Mouse (Mus musculus): ENCODE data around the gene Plekhh2. TPM values are rescaled to one million over a fixed set of nuclear protein-coding genes. Genes with fewer than 3 reads are reported as not detected.
"Not testable (repeated sequence)": the region's sequence is repeated elsewhere in the genome, so short reads cannot be mapped to it uniquely, and the experiment has no call there.

Gene Plekhh2
- total RNA-seq, 1 experiment from 2014 or later, result not detected

DNA sequence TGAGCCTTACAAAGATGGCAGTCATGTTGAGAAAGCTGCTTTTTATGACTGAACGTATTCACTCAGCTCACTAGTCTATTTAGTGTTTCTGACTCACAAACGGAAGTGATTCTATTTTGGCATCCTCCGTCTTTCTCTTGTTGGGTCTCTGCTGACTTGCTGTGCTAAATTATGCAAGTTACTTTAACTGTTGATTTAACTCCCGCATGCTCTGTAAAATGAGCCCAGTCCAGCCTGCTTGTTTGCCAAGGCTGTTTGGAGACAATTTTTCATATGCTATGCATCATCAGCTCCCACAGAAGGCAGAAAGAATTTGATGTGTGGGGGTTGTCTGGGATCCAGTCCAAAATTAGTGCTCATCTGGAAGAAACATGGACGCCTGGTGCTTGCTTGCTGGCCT lies 1.3 kb upstream of the Plekhh2 start:
- no peak for ATAC-seq (ENCODE audit: extremely low read depth, insufficient number of reproducible peaks, low FRiP score, poor library complexity, severe bottlenecking)

- ATAC-seq (ENCODE audit: extremely low read depth, insufficient number of reproducible peaks, low FRiP score, poor library complexity, severe bottlenecking), result no peak
These were observed 595 bp upstream of the Plekhh2 start for GRCm38 (mm10) chr17:84510961-84511639.

GRCm38 (mm10) chr17:84512516-84513085 lies 906 bp downstream of the Plekhh2 start:
- no peak for ATAC-seq (ENCODE audit: extremely low read depth, insufficient number of reproducible peaks, low FRiP score, poor library complexity, severe bottlenecking)

GRCm38 (mm10) chr17:84515901-84516300 lies 4.2 kb downstream of the Plekhh2 start:
- ATAC-seq (ENCODE audit: extremely low read depth, insufficient number of reproducible peaks, low FRiP score, poor library complexity, severe bottlenecking), result no peak

DNA sequence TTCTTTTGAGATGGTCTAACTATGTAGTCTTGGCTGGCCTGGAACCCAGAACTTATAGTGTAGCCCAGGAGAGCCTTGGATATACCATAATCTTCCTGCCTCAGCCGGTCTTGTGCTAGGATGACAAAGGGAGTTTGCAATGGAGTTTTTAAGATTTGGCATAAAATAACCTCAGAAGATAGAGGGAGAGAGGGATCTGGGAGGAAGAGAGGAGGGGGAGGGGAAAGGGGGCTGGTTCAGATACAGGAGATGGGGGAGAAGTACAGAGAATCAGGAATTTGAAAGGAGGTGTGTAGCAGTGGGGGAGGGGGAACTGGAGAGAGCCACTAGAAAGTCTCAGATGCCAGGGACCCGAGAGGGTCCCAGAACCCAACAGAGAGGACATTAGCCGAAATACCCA lies 7.7 kb downstream of the Plekhh2 start:
- ATAC-seq (ENCODE audit: extremely low read depth, insufficient number of reproducible peaks, low FRiP score, poor library complexity, severe bottlenecking), result no peak

- ATAC-seq (ENCODE audit: extremely low read depth, insufficient number of reproducible peaks, low FRiP score, poor library complexity, severe bottlenecking), result no peak
These were observed 8.4 kb downstream of the Plekhh2 start for GRCm38 (mm10) chr17:84520057-84520456.

DNA sequence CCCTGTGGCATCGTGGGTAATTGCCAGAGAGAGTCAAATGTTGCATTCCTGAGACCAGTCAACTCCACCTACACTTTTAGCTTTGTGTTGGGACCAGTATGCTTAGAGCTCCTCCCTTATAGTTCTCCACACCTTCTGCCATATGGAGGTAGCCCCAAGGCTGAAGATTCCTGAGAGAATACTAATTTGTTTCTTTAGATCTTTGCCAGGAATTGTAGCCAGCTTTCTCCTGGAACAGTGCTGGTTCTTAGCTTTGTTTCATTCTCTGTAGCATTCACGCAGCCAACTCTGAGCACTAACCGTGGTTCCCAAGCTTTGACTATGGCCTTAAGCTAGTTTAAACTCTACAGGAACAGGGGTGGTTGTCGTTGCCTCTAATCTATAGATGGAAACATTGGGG lies 17.7 kb downstream of the Plekhh2 start:
- no peak for ATAC-seq (ENCODE audit: extremely low read depth, insufficient number of reproducible peaks, low FRiP score, poor library complexity, severe bottlenecking)

DNA sequence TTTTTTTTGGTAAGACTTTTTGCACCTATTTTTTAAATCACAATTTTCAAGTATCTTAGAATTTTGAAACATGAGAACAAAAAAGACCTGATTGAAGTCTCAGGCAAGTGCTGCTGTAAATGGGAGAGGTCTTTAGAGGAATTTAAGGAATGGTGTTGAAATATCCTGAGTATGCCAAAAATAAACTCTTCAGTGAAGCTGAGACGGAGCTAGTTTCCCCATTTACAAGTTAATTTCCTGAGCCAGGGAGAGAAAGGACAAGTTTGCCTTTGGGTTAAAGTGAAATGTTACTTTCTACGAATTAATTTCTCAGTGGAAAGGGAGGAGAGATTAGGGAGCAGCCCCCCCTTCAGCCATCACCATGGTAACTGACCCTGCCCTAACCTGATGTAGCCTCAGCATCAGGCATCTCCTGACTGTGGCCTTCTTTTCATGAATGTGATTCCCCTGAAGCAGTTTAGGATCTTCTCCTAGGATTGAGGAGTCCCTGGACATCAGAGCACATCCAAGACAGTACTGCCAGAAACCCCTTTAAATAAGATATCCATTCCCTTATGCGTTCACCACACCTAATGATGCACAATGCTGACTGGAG lies 18.6 kb downstream of the Plekhh2 start:
- ATAC-seq (ENCODE audit: extremely low read depth, insufficient number of reproducible peaks, low FRiP score, poor library complexity, severe bottlenecking), result no peak

DNA sequence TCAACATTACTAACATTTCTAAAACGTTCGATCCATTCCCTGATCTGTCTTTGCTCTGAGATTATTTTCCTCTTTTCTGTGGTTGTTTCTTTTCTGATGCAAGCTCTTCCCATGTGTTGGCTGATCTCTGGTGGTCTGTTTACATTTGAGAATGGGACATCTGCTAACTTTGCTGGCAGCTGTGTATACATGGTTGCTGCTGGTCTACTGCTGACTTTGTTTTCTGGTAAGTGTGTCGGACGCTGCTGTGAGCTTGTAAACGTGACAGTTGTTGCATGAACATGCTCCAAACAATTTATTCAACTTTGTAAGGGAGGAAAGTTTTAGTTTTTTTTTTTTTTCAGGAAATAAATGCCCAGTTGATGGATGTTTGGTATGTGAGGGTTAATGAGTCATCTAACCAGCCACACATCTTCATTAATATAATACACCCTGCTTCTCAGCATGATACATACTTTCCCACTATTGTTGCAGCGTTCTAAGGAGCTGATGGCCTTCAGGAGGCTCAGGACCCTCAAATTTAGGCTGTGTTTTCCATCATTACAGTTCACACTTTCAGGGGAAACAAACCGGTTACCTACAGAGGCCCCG lies 21.3 kb downstream of the Plekhh2 start:
- no peak for ATAC-seq (ENCODE audit: extremely low read depth, insufficient number of reproducible peaks, low FRiP score, poor library complexity, severe bottlenecking)

DNA sequence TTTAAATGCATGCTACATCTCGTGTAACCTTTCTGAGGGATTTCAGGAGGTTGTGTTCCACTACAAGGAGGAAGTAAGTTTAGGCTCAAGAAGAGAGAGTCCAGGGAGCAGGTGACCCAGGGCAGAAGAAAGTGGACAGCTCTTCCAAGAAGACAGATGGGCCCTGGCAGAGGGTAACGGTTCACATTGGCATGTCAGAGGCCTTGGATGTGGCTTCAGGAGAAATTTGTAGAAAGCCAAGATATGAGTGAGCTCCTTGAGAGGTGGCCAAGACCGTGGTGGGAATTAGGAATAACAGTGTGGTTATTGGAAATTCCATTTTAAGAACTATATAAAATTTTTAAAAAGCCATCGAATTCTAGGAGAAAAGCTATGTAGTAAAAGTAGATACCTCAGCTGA lies 22.1 kb downstream of the Plekhh2 start:
- no peak for ATAC-seq (ENCODE audit: extremely low read depth, insufficient number of reproducible peaks, low FRiP score, poor library complexity, severe bottlenecking)

DNA sequence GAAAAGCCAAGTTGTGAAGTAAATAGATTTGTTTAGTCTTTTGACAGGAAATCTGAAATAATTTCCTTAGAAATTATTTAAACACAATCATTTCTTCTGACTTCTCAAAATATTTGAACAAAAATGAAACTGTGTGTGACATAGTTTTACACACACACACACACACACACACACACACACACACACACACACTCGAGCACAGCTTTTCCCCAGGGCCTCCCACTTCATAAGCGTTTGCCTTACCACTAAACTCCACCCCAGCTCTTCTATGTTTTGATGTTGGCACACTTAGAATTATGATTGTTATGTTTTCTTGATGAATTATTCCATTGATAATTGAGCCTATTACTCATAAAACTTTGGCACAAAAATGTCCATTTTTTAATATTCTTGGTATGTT lies 22.9 kb downstream of the Plekhh2 start:
- no peak for ATAC-seq (ENCODE audit: extremely low read depth, insufficient number of reproducible peaks, low FRiP score, poor library complexity, severe bottlenecking)

- no peak for ATAC-seq (ENCODE audit: extremely low read depth, insufficient number of reproducible peaks, low FRiP score, poor library complexity, severe bottlenecking)
These were observed 23.5 kb downstream of the Plekhh2 start for GRCm38 (mm10) chr17:84535226-84535625.

DNA sequence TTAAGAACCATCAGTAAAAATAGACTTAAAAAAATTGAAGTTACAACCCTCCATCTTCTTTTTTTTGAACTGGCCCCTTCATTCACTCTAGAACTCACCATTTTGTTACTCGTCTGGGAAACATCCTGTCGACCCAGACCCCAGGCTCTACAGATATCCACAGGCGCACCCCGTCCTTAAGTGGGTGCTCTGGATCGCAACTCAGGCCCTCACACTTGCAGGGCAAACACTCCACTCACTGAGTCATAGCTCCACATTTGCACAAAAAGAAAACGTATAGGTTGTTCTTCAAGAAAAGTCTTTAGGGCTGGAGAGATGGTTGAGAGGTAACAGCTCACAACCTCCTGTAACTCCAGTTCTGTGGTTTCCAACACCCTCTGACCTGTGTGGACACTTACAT lies 25.6 kb downstream of the Plekhh2 start:
- ATAC-seq (ENCODE audit: extremely low read depth, insufficient number of reproducible peaks, low FRiP score, poor library complexity, severe bottlenecking), result no peak

DNA sequence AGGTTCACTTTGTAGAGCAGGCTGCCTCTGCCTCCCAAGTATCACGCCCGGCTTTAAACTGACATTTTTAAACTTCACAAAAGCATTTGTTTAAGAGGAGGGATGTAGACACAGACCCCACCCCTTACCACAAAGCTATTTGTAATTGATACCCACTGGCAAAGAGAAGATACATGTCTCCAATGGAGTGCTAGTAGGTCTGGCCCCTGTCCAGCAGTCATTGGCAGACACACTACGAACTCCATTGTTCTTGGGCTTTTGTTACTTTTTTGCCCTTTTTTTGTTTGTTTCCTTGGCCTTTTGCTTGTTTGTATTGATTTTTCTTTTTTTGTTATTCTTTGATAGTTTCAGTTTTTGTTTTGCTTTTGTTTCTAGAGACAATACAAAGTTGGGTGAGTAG lies 26.3 kb downstream of the Plekhh2 start:
- no peak for ATAC-seq (ENCODE audit: extremely low read depth, insufficient number of reproducible peaks, low FRiP score, poor library complexity, severe bottlenecking)

DNA sequence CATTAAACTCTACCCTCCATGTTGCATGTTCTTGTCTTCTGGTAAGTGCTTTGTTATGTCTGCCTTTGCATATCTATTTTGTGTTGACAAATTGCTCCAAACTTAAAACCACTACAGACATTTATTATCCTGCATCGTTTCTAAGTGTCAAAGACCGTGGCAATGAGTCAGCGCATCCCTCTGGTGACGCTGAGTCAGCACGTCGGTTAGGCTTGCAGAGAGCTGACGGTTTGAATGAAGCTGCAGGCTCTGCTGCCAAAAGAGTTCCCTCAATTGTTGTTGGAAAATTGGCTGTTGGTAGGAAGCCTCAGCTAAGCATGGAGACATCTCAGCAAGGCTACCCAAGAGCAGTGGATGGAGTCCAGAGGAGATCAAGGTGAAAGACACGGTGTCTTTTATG lies 28.9 kb downstream of the Plekhh2 start:
- no peak for ATAC-seq (ENCODE audit: extremely low read depth, insufficient number of reproducible peaks, low FRiP score, poor library complexity, severe bottlenecking)

DNA sequence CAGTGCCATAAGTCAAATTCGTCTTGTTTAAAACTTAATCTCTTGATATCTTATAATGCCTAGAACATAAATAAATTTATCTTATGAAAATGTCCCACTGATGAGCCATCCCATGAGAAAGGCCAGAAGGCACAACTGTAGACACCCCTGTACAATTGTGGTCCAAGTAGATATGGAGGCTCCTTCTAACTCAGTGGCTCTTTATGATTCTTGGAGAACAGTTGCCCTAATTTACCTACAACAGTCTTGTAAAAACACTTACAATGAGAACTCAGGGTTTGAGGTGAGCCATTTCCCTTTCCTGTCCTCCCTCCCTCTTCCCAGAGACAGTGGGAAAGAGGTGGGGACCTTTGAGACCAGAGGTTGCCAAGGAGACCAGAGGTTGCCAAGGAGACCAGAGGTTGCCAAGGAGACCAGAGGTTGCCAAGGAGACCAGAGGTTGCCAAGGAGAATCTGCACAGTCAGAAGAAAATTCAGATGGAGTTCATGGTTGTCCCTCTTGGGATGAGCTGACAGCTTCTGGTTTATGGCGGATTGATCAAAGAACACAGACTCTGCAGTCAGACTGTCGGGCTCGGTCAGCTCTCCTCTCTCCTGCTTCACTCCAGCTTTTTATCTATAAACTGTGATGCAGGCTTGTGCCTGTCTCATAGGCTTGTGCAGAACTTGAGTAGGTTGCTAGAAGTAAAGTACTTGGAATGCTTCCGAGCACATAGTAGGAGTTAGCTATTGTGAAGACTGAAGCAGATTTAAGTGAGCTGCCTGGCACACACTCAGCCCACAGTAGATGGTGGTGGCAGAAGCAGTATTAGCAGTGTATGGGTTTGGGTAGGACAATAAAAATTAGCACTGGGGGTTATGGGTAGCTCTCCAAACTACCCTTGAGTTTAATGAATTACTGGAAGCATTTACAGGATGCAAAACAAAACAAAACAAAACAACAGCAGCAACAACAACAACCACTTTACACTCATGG lies 39.5 kb downstream of the Plekhh2 start:
- no peak for ATAC-seq (ENCODE audit: extremely low read depth, insufficient number of reproducible peaks, low FRiP score, poor library complexity, severe bottlenecking)

DNA sequence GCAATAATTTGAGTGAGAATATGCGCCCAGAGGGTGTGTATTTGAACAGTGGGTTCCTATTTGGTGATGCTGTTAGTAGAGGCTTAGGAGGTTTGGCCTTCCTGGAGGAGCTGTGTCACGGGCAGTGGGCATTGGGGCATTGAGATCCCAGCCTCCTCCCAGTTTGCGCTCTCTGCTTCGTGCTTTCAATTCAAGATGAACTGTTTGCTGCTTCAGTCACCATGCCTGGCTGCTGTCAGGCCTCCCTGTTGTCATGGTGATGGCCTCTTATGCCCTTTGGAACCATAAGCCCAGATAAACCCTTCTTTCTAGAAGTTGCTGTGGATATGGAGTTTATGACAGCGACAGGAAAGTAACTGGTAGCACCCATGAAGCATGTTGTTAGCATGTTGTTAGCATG lies 40.5 kb downstream of the Plekhh2 start:
- ATAC-seq (ENCODE audit: extremely low read depth, insufficient number of reproducible peaks, low FRiP score, poor library complexity, severe bottlenecking), result no peak

DNA sequence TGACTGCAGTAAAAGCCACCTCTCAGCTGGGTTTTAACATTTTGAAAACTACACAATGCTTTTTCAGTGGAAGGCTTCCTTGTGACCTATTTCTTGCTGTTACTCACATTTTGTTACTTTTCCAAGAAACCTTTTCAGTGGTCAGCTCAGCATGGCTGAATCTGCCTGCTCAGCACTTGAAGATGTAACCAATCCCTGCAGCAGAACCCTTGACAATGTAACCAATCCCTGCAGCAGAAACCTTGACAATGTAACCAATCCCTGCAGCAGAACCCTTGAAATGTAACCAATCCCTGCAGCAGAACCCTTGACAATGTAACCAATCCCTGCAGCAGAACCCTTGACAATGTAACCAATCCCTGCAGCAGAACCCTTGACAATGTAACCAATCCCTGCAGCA lies 52.6 kb downstream of the Plekhh2 start:
- not testable (repeated sequence) for ATAC-seq (ENCODE audit: extremely low read depth, insufficient number of reproducible peaks, low FRiP score, poor library complexity, severe bottlenecking)

- no peak for ATAC-seq (ENCODE audit: extremely low read depth, insufficient number of reproducible peaks, low FRiP score, poor library complexity, severe bottlenecking)
These were observed 54.1 kb downstream of the Plekhh2 start for GRCm38 (mm10) chr17:84565762-84566161.

Data from neutrophil, adult 5-6 weeks (primary cell).